Mouse (Mus musculus) hindbrain, embryonic 11.5 days (tissue): ENCODE measurements around the gene Inhbc. TPM values are rescaled to one million over a fixed set of nuclear protein-coding genes. Genes with fewer than 3 reads are reported as not detected.

Source experiments
- ATAC-seq: fragments of 200-750 bp; cut with Nextera tagmentation; 2 replicates; pipeline ENCODE4 v1.8.0; 2017; ENCODE audit warnings: mild to moderate bottlenecking, moderate TSS enrichment, moderate library complexity; ENCODE audit not compliant: low FRiP score
- DNase-seq: peaks from one replicate; pipeline ENCODE4 v3.0.0-alpha.2; 2015; ENCODE audit warnings: low spot score
- H3K27ac ChIP-seq: fragments of 300-500 bp; sonication (generic); 2 replicates; pipeline ENCODE4 v1.5.1; 2014; ENCODE audit warnings: mild to moderate bottlenecking, low read depth, low read length
- H3K27me3 ChIP-seq: fragments of 300-500 bp; sonication (generic); 2 replicates; pipeline ENCODE4 v1.6.1; 2014; ENCODE audit warnings: mild to moderate bottlenecking, low read length, moderate library complexity, mixed read lengths; ENCODE audit not compliant: control insufficient read depth, insufficient read depth
- H3K36me3 ChIP-seq: fragments of 300-500 bp; sonication (generic); 2 replicates; pipeline ENCODE4 v1.6.1; 2014; ENCODE audit warnings: mild to moderate bottlenecking, low read length, moderate library complexity, mixed read lengths; ENCODE audit not compliant: control insufficient read depth, insufficient read depth
- H3K4me1 ChIP-seq: fragments of 300-500 bp; sonication (generic); replicated peaks from 2 replicates; pipeline ENCODE4 v1.6.1; 2014; ENCODE audit warnings: low read length, mixed read lengths; ENCODE audit not compliant: control insufficient read depth, insufficient read depth
- H3K4me2 ChIP-seq: fragments of 300-500 bp; sonication (generic); replicated peaks from 2 replicates; pipeline ENCODE4 v1.6.1; 2014; ENCODE audit warnings: mild to moderate bottlenecking, low read depth, low read length
- H3K4me3 ChIP-seq: fragments of 300-500 bp; sonication (generic); 2 replicates; pipeline ENCODE4 v1.5.1; 2014; ENCODE audit warnings: low read depth, low read length
- H3K9ac ChIP-seq: fragments of 300-500 bp; sonication (generic); 2 replicates; pipeline ENCODE4 v1.6.1; 2014; ENCODE audit warnings: low read depth, low read length
- H3K9me3 ChIP-seq: fragments of 300-500 bp; sonication (generic); 2 replicates; pipeline ENCODE4 v1.6.1; 2016; ENCODE audit warnings: low read length; ENCODE audit not compliant: control insufficient read depth
- WGBS: fragments of 180-500 bp; shearing (Covaris S2); extraction: QIAGEN DNeasy Blood & Tissue Kit; methylation state at CpG from one replicate; pipeline ENCODE4 v1.1.7; 2014; 5-methylcytosine and 5-hydroxymethylcytosine counted together
- polyA plus RNA-seq: library from polyadenylated mRNA; unstranded; fragments of >200 nt; fragmentation: Nextera tagmentation; extraction: Ambion mirVana; gene quantifications from 2 replicates; pipeline ENCODE4 v1.2.1, GENCODE M21; 2014

The Inhbc gene
- polyA plus RNA-seq, 1 experiment from 2014 or later: not detected

- Histone ChIP-seq H3K27ac (no peak overlapping the region), H3K4me1 (peaks cover 9% of the 10 kb centered on the region), H3K9me3 (no peaks in the 10 kb centered on the region), H3K4me2 (peak overlapping the region; percentile 52), H3K27me3 (peaks cover 54% of the 10 kb centered on the region), H3K4me3 (peak overlapping the region; percentile 33), H3K36me3 (no peaks in the 10 kb centered on the region), H3K9ac (0 out of 2 replicates have a peak overlapping the region, but pooled peaks have one; percentile 31)
- no peak for DNase-seq
- ATAC-seq: no peak
- WGBS: 6% methylated on average over 29 of the region's 29 CpGs
Measured at GRCm38 (mm10) chr10:127326828-127327227, 43.4 kb downstream of the Inhbc start.

GRCm38 (mm10) chr10:127326017-127326801 lies 44.0 kb downstream of the Inhbc start:
- H3K9me3 ChIP-seq: no peaks in the 10 kb centered on the region
- 1% methylated on average over 54 of the region's 54 CpGs for WGBS
- peaks cover 54% of the 10 kb centered on the region for H3K27me3 ChIP-seq
- H3K9ac ChIP-seq: peak overlapping the region; percentile 31; the same call in 1 of the 2 replicates
- peak overlapping the region; percentile 33 for H3K4me3 ChIP-seq
- H3K4me1 ChIP-seq: peaks cover 9% of the 10 kb centered on the region
- peak overlapping the region; percentile 52 for H3K4me2 ChIP-seq
- no peaks in the 10 kb centered on the region for H3K36me3 ChIP-seq
- DNase-seq: peak; percentile 66
- no peak overlapping the region for H3K27ac ChIP-seq
- ATAC-seq: peak; percentile 37; the same call in 1 of the 2 replicates

GRCm38 (mm10) chr10:127325454-127326016 lies 44.7 kb downstream of the Inhbc start:
- DNase-seq (peak; percentile 19), ATAC-seq (no peak)
- Histone ChIP-seq H3K9me3 (no peaks in the 10 kb centered on the region), H3K27me3 (peaks cover 54% of the 10 kb centered on the region), H3K9ac (no peak overlapping the region), H3K4me3 (peak overlapping the region; percentile 33), H3K36me3 (no peaks in the 10 kb centered on the region), H3K4me1 (peaks cover 9% of the 10 kb centered on the region), H3K27ac (no peak overlapping the region), H3K4me2 (no peak overlapping the region)
- WGBS: 28% methylated on average over 14 of the region's 14 CpGs

- 10% methylated on average over 7 of the region's 7 CpGs for WGBS
- no peak overlapping the region for H3K4me2 ChIP-seq
- H3K9ac ChIP-seq: no peak overlapping the region
- H3K27me3 ChIP-seq: peaks cover 53% of the 10 kb centered on the region
- no peaks in the 10 kb centered on the region for H3K36me3 ChIP-seq
- DNase-seq: peak; percentile 60
- H3K4me1 ChIP-seq: peaks cover 9% of the 10 kb centered on the region
- no peak overlapping the region for H3K27ac ChIP-seq
- ATAC-seq: no peak
- H3K4me3 ChIP-seq: no peak overlapping the region
- H3K9me3 ChIP-seq: no peaks in the 10 kb centered on the region
Measured at GRCm38 (mm10) chr10:127324495-127324894, 45.7 kb downstream of the Inhbc start.

GRCm38 (mm10) chr10:127323131-127323855 lies 46.9 kb downstream of the Inhbc start:
- Histone ChIP-seq H3K9ac (no peak overlapping the region), H3K9me3 (no peaks in the 10 kb centered on the region), H3K27me3 (peaks cover 45% of the 10 kb centered on the region), H3K4me3 (no peak overlapping the region), H3K4me2 (no peak overlapping the region), H3K4me1 (peaks cover 9% of the 10 kb centered on the region), H3K27ac (no peak overlapping the region), H3K36me3 (no peaks in the 10 kb centered on the region)
- no peak for ATAC-seq
- no peak for DNase-seq
- 76% methylated on average over 17 of the region's 17 CpGs for WGBS

GRCm38 (mm10) chr10:127322669-127323068 lies 47.6 kb downstream of the Inhbc start:
- 78% methylated on average over 4 of the region's 4 CpGs for WGBS

GRCm38 (mm10) chr10:127322178-127322577 lies 48.1 kb downstream of the Inhbc start:
- Histone ChIP-seq H3K36me3 (no peaks in the 10 kb centered on the region), H3K4me3 (no peak overlapping the region), H3K27me3 (peaks cover 34% of the 10 kb centered on the region), H3K27ac (no peak overlapping the region), H3K4me1 (peaks cover 9% of the 10 kb centered on the region), H3K9ac (no peak overlapping the region), H3K9me3 (no peaks in the 10 kb centered on the region), H3K4me2 (no peak overlapping the region)
- no peak for ATAC-seq
- DNase-seq: no peak
- WGBS: 67% methylated on average over 13 of the region's 13 CpGs

More at GRCm38 (mm10) chr10:127322669-127323068, 47.6 kb downstream of the Inhbc start:
- DNase-seq (no peak), ATAC-seq (no peak)
- Histone ChIP-seq H3K27ac (no peak overlapping the region), H3K27me3 (peaks cover 39% of the 10 kb centered on the region), H3K4me1 (peaks cover 9% of the 10 kb centered on the region), H3K4me3 (no peak overlapping the region), H3K36me3 (no peaks in the 10 kb centered on the region), H3K9me3 (no peaks in the 10 kb centered on the region), H3K4me2 (no peak overlapping the region), H3K9ac (no peak overlapping the region)

- ATAC-seq: no peak
- H3K4me3 ChIP-seq: no peak within 1 kb of the TSS
- no peak for DNase-seq
- H3K27ac ChIP-seq: no peak within 1 kb of the TSS
- peaks cover 29% of the 10 kb centered on the region for H3K27me3 ChIP-seq
- WGBS: 71% methylated on average over 3 of the region's 3 CpGs
- H3K36me3 ChIP-seq: no peaks in the 10 kb centered on the region
- H3K4me1 ChIP-seq: peaks cover 8% of the 10 kb centered on the region
- H3K4me2 ChIP-seq: no peak within 1 kb of the TSS
- no peaks in the 10 kb centered on the region for H3K9me3 ChIP-seq
- no peak within 1 kb of the TSS for H3K9ac ChIP-seq
Measured at GRCm38 (mm10) chr10:127321621-127322020, 48.6 kb downstream of the Inhbc start, which contains the start of gene Arhgap9. Arhgap9 (plus strand) TSS chr10:127321964.
